Mouse (Mus musculus): ENCODE measurements at regions not wholly inside any gene's neighbourhood (a gene's known extent, or its start where the extent isn't known, plus 50 kb on each side); places are given as distances from the start of the nearest gene placed in this dataset.

- TF ChIP-seq CTCF (IDR thresholded peaks at IDR 0.05; ENCODE audit: extremely low read depth, insufficient read length, insufficient replicate concordance, low read depth, low read length) (no peak), POLR2A (IDR thresholded peaks at IDR 0.05; ENCODE audit: low read depth, low read length) (no peak)
Observed at GRCm38 (mm10) chr5:52288319-52288718, 75.3 kb upstream of the Sod3 start.
